ENCODE assay signal across 26 mouse cellular contexts in genomic region chrX:110289397-110289796, GRCm38 (mm10).
"Had no signal": no experiment of that assay in that cellular context is flagged by ENCODE, and none has a peak within 500 bp of the region (broad histone marks: within the 10 kb centered on the region; RNA-seq: fewer than 3 reads in every experiment).

No protein-coding gene starts in this region.

- H3K9me3 ChIP-seq: embryonic facial prominence, embryonic 10.5 days; embryonic facial prominence, embryonic 12.5 days; embryonic facial prominence, embryonic 13.5 days; embryonic facial prominence, embryonic 15.5 days; forebrain, embryonic 10.5 days; forebrain, embryonic 12.5 days; forebrain, embryonic 13.5 days; forebrain, embryonic 15.5 days; heart, embryonic 10.5 days had no signal

- H3K27ac ChIP-seq: embryonic facial prominence, embryonic 10.5 days; embryonic facial prominence, embryonic 12.5 days; embryonic facial prominence, embryonic 13.5 days; embryonic facial prominence, embryonic 15.5 days; forebrain, embryonic 10.5 days; forebrain, embryonic 12.5 days; forebrain, embryonic 13.5 days; forebrain, embryonic 15.5 days; gastrocnemius, adult 2 months; heart, adult 2 months; heart, embryonic 10.5 days had no signal

- H3K27me3 ChIP-seq: embryonic facial prominence, embryonic 12.5 days; embryonic facial prominence, embryonic 13.5 days; embryonic facial prominence, embryonic 15.5 days; forebrain, embryonic 12.5 days; forebrain, embryonic 13.5 days; forebrain, embryonic 15.5 days had no signal

- H3K4me3 ChIP-seq: embryonic facial prominence, embryonic 10.5 days; embryonic facial prominence, embryonic 12.5 days; embryonic facial prominence, embryonic 13.5 days; embryonic facial prominence, embryonic 15.5 days; erythroblast, embryonic 14.5 days; forebrain, embryonic 10.5 days; forebrain, embryonic 12.5 days; forebrain, embryonic 13.5 days; forebrain, embryonic 15.5 days; gastrocnemius, adult 2 months; heart, adult 2 months; heart, embryonic 10.5 days had no signal

- DNase-seq: cerebellum, adult 9-10 months; cerebellum, adult 9-11 months; cerebellum, postnatal 10 days; cerebellum, postnatal 14 days; cerebellum, postnatal 25 days; cerebellum, postnatal 36 days; embryo, embryonic 11 days; forebrain, postnatal 0 days; gastrocnemius, adult 2 months; gastrocnemius, postnatal 10 days; gastrocnemius, postnatal 14 days; gastrocnemius, postnatal 25 days; gastrocnemius, postnatal 36 days; heart, adult 11 months; heart, adult 18-20 months; heart, adult 2 months had no signal

- H3K4me1 ChIP-seq: embryonic facial prominence, embryonic 10.5 days; embryonic facial prominence, embryonic 12.5 days; embryonic facial prominence, embryonic 13.5 days; embryonic facial prominence, embryonic 15.5 days; forebrain, embryonic 10.5 days; forebrain, embryonic 12.5 days; forebrain, embryonic 13.5 days; forebrain, embryonic 15.5 days; heart, embryonic 10.5 days had no signal

- H3K9ac ChIP-seq: embryonic facial prominence, embryonic 12.5 days; embryonic facial prominence, embryonic 13.5 days; embryonic facial prominence, embryonic 15.5 days; forebrain, embryonic 12.5 days; forebrain, embryonic 13.5 days; forebrain, embryonic 15.5 days; forebrain, postnatal 0 days had no signal

- H3K36me3 ChIP-seq: embryonic facial prominence, embryonic 10.5 days; embryonic facial prominence, embryonic 12.5 days; embryonic facial prominence, embryonic 13.5 days; embryonic facial prominence, embryonic 15.5 days; forebrain, embryonic 10.5 days; forebrain, embryonic 12.5 days; forebrain, embryonic 15.5 days; heart, embryonic 10.5 days had no signal
